Mouse (Mus musculus) heart, adult 10 weeks (tissue): ENCODE results near the gene Gpc2. TPM values are rescaled to one million over a fixed set of nuclear protein-coding genes. Genes with fewer than 3 reads are reported as not detected.

Experiments used
- polyA plus RNA-seq: library from polyadenylated mRNA; stranded (reverse); fragments of 350-450 nt; fragmentation: Illumina TruSeq; extraction: RNeasy Lipid Tissue Mini Kit (QIAGEN cat#74804); gene quantifications from one replicate; pipeline ENCODE4 v1.2.3, GENCODE M21; 2014; ENCODE audit warnings: low read depth, low replicate concordance

Gene Gpc2
- 0.63 TPM for polyA plus RNA-seq

GRCm38 (mm10) chr5:138279585-138280424, at the start of gene Gpc2, which contains the start of the genes Gm43720 and Stag3:
Gpc2 (minus strand) TSS chr5:138280005.
Gm43720 (minus strand) TSS chr5:138279958.
Stag3 (plus strand) TSS chr5:138280240.

GRCm38 (mm10) chr5:138272409-138272923, 7.3 kb downstream of the Gpc2 start, which contains the start of gene Gal3st4:
Gal3st4 (minus strand) TSS chr5:138272840.

GRCm38 (mm10) chr5:138263260-138264206, 16.3 kb downstream of the Gpc2 start, which contains the start of gene BC037034:
BC037034 (minus strand) TSS chr5:138264033.

DNA sequence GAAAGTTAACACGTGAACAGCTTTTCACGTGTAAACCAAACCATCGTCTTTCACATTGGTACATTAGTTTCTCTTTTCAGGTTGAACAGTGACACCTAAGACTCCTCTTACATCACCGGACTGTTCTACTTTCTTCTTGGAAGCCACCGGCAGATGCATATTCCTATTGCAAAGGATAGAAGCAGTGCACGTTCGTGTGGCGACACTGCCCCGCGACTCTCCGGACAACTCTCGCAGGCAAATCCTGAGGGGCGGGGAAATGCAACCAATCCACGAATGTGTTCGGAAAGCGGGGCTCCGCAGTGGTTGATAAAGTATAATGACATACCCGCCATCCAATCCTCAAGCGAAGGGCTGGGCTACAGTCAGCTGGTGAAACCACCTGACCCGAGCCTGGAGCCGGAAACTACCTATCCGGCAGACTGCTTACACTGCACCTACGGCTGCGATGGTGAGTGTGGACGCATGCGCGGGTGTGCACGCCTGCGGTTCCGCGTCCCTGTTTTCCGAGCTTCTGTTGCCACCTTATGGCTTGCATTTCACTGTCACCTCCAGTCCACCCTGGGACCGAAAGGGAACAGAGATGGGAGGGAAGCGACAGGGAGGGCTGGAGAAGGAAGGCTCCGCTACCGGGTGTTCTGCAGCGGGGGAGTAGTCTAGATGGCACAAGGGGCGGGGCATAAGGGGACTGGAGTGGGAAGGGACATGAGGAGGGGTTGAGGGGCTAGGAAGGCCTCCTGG, 24.3 kb downstream of the Gpc2 start, which contains the start of gene Lamtor4:
Gene Lamtor4 (plus strand): TSS at position 130 of the 741 bp plus-strand sequence.

GRCm38 (mm10) chr5:138225700-138226099, 54.1 kb downstream of the Gpc2 start, which contains the start of gene Nxpe5:
Nxpe5 (plus strand) TSS chr5:138225898.

Other genes with a start within 250 kb of the Gpc2 start
- gene Smok3c, start 226.8 kb downstream of the Gpc2 start, polyA plus RNA-seq, result not detected
- gene Zkscan1, start 194.9 kb downstream of the Gpc2 start, polyA plus RNA-seq, result 6.7 TPM
- 16.7 TPM for gene Zscan21, start 163.1 kb downstream of the Gpc2 start, polyA plus RNA-seq
- 3.8 TPM for gene Zfp113, start 124.3 kb downstream of the Gpc2 start, polyA plus RNA-seq
- 160 TPM for gene Cops6, start 118.9 kb downstream of the Gpc2 start, polyA plus RNA-seq
- 13.0 TPM for gene Ap4m1, start 108.0 kb downstream of the Gpc2 start, polyA plus RNA-seq
- gene Mcm7, start 107.6 kb downstream of the Gpc2 start, polyA plus RNA-seq, result 14.8 TPM
- gene Taf6, start 92.6 kb downstream of the Gpc2 start, polyA plus RNA-seq, result 41.9 TPM
- 6.7 TPM for gene Cnpy4, start 92.5 kb downstream of the Gpc2 start, polyA plus RNA-seq
- gene Mblac1, start 85.7 kb downstream of the Gpc2 start, polyA plus RNA-seq, result 1.7 TPM
- 0.24 TPM for gene Nxpe5, start 54.1 kb downstream of the Gpc2 start, polyA plus RNA-seq
- gene Lamtor4, start 24.5 kb downstream of the Gpc2 start, polyA plus RNA-seq, result 70.5 TPM
- 7.1 TPM for gene BC037034, start 16.0 kb downstream of the Gpc2 start, polyA plus RNA-seq
- not detected for gene Gal3st4, start 7.2 kb downstream of the Gpc2 start, polyA plus RNA-seq
- gene Gm43720, start within 50 bp of the Gpc2 start, polyA plus RNA-seq, result 0.18 TPM
- gene Stag3, start 235 bp upstream of the Gpc2 start, polyA plus RNA-seq, result 0.34 TPM
- not detected for gene Pvrig, start 62.0 kb upstream of the Gpc2 start, polyA plus RNA-seq
- 4.1 TPM for gene Zfp157, start 161.5 kb upstream of the Gpc2 start, polyA plus RNA-seq